Mouse (Mus musculus) gonadal fat pad, adult 2 months (tissue): ENCODE results near the gene Clpp. TPM values are rescaled to one million over a fixed set of nuclear protein-coding genes. Genes with fewer than 3 reads are reported as not detected.
A peak's percentile ranks its signal among the peaks of the same experiment; 100 is the strongest.

Source experiments
- DNase-seq: peaks from one replicate; pipeline ENCODE4 v3.0.0-alpha.2; 2012; ENCODE audit warnings: low read depth
- polyA plus RNA-seq: library from polyadenylated mRNA; depleted of rRNA; stranded (reverse); fragments of >200 nt; gene quantifications from 2 replicates; pipeline ENCODE4 v1.2.3, GENCODE M21; 2012; rRNA removed

Gene Clpp
- polyA plus RNA-seq = 171 and 183 TPM in 2 replicates

DNA sequence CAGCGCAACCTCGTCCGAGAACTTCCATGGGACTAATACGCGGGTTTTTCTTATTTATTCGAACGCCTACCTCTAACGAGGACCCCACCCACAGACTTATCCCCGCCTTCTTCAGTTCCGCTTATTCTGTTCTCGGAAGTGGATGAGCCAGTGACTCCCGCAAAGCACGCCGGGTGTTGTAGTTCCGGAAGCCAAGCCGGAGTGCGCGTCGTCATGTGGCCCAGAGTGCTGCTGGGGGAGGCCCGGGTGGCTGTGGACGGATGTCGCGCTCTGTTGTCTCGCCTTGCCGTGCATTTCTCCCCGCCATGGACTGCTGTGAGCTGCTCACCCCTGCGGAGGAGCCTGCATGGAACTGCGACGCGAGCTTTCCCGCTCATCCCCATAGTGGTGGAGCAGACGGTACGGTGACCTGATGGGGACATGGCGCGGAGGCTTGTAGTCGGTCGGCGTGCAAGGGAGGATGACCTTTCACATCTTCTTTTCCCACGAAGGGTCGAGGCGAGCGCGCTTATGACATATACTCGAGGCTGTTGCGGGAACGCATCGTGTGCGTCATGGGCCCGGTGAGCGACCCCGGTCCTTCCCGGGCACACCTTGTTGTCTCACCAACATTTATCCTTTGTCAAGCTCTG, at the start of gene Clpp:
Gene Clpp (plus strand): TSS at position 191 of the 632 bp plus-strand sequence.
- peak; percentile 82 for DNase-seq

DNA sequence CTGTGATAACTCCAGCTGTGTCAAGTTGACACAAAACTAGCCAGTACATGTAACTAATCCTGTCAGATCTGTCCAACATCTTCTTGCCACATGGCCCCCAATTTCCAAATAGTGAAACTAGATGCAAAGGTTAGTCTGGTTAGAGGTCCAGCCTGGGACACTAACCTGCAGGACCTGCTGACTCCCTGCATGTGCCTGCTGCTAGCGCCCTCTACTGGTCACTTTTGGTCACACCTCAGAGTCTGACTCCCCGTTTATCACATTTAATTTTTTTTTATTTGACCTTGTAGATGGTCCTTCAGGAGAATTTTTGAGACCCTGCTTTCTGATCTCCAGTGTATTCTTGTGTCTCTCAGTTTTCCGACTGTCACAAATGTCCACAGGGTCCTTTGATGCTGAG, 39.2 kb upstream of the Clpp start:
- DNase-seq = peak; percentile 28

DNA sequence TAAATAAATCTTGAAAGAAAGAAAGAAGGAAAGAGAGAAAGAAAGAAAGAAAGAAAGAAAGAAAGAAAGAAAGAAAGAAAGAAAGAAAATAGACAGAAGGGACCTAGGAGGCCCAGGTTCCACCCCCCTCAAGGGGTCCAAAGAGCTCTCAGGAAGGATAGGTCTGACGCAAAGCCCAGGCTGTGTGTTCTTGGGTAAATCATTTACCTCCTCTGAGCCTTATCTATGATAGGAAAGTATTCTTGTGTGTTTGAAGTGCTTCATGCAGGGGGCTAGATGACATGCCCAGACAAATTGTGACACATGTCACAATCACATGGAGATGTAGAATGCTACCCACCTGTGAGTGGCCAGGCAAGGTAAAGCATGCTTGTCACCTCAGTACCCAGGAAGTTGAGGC, 37.5 kb upstream of the Clpp start:
- no peak for DNase-seq

- no peak for DNase-seq
Observed at GRCm38 (mm10) chr17:56954871-56955270, 35.2 kb upstream of the Clpp start.

DNA sequence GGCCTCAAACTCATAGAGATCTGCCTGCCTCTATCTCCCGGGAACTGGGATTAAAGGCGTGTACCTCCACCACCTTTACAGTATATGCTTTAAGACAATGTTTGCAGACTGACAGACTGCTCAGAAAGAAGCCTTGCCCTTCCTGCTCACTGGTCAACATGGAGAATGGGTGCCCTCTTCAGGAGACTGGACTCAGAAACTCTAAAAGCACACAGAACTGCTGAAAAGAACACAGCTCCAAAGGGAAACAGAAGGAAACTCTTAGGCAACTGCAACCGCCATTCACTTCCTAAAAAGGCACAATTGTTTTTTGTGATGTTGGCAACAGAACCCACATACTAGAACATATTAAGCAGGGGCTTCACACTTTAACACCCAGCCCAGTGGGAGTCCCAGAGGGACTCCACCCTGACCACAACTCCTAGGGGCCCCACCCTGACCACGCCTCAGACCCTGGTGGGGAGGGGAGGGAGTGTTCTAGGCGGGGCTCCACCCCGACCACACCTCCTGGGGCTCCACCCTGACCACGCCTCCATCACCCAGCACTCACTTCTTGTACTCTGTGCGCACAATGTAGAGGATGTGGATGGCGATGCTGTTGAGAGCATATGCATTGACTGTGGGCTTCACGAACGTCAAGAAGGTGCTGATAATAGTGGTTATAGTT, 32.2 kb upstream of the Clpp start:
- no peak for DNase-seq

- DNase-seq = no peak
Observed at GRCm38 (mm10) chr17:56958667-56959066, 31.4 kb upstream of the Clpp start.

DNA sequence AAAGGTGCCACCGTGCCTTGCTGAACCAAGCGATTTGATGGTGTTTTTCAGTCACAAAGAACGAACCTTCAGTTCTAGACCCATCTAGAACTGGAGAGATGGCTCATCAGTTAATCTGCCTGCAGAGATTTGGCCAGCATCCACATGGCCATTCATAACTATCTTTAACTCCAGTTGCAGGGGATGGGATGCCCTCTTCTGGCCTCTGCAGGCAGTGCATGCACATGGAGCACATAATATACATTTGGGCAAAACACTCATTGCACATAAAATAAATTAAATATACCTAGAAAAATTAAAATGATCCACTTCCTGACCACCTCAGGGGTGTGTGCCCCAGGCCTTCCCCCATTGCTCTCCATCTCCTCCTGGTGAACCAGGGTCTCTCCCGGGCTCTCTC, 28.2 kb upstream of the Clpp start:
- no peak for DNase-seq

DNA sequence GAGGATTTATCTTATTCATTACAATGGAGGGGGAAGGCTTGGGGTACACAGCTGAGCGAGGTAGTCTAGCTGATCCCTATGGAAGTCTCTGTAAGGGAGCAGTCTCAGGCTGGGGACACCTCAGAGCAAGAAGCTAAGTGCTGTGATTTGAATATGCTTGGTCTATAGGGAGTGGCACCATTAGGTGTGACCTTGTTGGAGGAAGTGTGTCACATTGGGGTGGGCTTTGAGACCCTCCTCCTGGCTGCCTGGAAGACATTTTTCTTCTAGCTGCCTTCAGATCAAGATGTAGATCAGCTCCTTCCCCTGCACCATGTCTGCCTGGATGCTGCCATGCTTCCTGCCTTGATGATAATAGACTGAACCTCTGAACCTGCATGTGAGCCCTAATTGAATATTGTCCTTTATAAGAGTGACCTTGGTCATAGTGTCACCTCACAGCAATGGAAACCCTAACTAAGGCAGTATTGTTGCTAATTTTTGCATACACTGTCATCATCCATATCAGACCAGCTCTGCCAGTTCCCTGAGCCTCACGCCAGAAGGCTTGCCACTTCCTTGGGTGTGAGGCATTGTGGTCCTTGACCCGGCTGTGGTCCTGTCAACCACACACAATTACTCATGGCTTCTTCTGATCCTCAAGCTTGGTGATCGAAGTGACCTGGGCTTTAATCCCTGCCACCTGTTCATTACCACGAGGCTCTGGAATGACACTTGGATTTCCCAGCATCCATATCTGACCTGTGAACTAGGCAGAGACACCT, 27.3 kb upstream of the Clpp start:
- DNase-seq = no peak

DNA sequence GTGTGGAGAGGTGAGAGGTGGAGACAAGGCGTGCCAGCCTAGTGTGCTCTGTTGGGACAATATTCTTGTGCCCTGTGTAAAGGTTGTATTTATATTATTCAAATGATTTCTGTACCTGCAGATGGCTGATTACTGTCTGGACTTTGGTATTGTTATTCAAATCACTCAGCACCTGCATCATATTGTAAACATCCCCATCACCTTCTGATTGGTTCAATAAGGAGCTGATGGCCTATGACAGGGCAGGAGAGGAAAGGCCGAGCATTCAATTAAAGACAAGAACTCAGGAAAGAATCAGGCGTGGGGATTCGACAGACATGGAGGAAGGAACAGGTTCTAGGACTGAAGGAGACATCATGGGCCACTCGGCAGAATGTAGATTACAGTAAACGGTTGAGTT, 26.5 kb upstream of the Clpp start:
- no peak for DNase-seq

GRCm38 (mm10) chr17:56969321-56969720, 20.8 kb upstream of the Clpp start:
- no peak for DNase-seq

DNA sequence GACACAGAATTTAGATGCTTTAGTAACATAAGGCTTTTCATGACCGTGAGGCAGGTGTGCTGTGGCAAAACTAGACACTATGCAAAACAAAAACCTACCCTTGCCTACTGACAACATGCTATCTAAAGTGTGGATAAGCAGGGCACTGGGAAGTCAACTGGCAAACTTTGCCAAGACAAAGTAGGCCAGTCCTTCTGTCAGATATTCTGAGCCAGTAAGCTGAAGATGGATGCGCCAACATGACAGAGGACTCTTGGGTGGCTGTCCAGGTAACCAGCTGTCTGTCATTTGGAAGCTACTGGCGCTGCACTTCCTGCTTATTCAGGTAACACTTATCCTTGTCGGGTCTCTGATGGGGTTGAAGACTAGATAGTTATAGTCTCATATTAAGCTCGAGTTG, 20.0 kb upstream of the Clpp start:
- DNase-seq = no peak

GRCm38 (mm10) chr17:56973956-56974707, 16.0 kb upstream of the Clpp start:
- DNase-seq = no peak

GRCm38 (mm10) chr17:56974708-56975240, 15.3 kb upstream of the Clpp start:
- peak; percentile 85 for DNase-seq

DNA sequence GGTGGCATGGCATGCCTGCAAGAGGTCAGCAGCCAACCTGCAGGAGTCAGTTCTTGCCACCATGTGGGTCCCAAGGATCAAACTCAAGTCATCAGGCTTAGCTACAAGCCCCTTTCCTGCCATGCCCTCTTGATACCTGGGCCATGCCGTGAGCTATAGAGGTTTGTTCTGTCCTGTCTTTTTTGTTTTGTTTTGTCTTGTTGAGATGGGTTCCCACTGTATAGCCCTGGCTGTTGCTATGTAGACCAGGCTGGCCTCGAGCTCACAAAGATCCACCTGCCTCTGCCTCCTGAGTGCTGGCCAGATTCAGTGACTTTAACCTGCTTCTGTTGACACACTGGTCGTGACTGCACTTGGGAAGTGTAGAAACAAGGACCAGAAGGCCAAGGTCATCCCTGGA, 14.7 kb upstream of the Clpp start:
- no peak for DNase-seq

- DNase-seq = no peak
Observed at GRCm38 (mm10) chr17:56976531-56977390, 13.3 kb upstream of the Clpp start.

DNA sequence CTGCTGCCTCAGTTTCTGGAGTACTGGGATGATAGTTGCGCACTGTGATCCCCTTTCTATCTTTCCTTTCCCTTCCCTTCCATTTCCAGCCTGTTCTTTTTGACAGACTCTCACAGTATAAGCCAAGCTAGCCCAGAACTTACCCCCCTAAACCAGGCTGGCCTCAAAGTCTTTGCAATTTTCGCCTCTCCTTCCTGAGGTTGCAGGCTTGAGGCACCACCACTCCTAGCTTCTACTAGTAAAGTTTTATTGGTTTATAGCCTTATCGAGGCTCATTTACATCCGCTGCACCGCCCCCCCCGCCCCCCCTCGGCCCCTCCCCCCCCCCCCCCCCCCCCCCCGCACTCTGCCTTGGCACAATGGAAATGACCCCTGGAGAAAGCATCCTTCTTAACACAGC, 10.6 kb upstream of the Clpp start:
- no peak for DNase-seq

- no peak for DNase-seq
Observed at GRCm38 (mm10) chr17:56981049-56981448, 9.1 kb upstream of the Clpp start.

GRCm38 (mm10) chr17:56982013-56982412, 8.1 kb upstream of the Clpp start, which contains the start of gene Acer1:
Acer1 (minus strand) TSS chr17:56982126.
- peak; percentile 58 for DNase-seq

DNA sequence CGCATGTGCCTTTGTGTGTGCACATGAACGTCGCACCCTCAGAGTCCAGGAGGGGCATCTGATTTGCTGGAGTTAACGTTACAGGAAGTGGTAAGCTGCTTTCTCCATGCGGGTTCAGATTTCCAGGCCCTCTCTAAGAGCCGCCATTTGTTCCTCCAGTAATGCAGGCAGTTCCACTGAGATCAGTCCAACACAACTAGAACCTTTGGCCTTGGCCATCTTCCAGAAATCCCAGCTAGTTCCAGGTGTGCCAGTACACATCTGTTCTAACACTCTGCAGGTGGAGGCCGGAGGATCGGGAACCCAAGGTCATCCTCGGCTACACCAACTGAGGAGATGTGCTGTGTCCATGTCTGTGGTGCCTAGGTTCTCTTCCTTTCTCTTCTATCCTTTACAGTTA, 5.2 kb upstream of the Clpp start:
- no peak for DNase-seq

GRCm38 (mm10) chr17:56985656-56986055, 4.4 kb upstream of the Clpp start:
- DNase-seq = no peak
